Mouse (Mus musculus) liver, postnatal 0 days (tissue): ENCODE measurements at regions not wholly inside any gene's neighbourhood (a gene's known extent, or its start where the extent isn't known, plus 50 kb on each side); places are given as distances from the start of the nearest gene placed in this dataset.
A peak's percentile ranks its signal among the peaks of the same experiment; 100 is the strongest.

Experiments
- CTCF ChIP-seq: sonication (generic); IDR thresholded peaks from 2 replicates; pipeline ENCODE4 v1.5.1; 2016; ENCODE audit warnings: antibody characterized with exemption, low read depth
- EP300 ChIP-seq: IDR thresholded peaks from 2 replicates; pipeline ENCODE4 v1.6.1; 2016; ENCODE audit warnings: antibody characterized with exemption, low read depth, mild to moderate bottlenecking

- TF ChIP-seq EP300 (no peak), CTCF (peak; percentile 17; the same call in 1 of the 2 replicates)
Measured at GRCm38 (mm10) chr1:184378665-184379064, 344.6 kb upstream of the 1700056E22Rik start.
